Mouse (Mus musculus) myocyte (in vitro differentiated cells): ENCODE measurements at regions not wholly inside any gene's neighbourhood (a gene's known extent, or its start where the extent isn't known, plus 50 kb on each side); places are given as distances from the start of the nearest gene placed in this dataset.

Experiments used
- E2F4 ChIP-seq: IDR thresholded peaks from one replicate; pipeline ENCODE4 v1.6.1; 2011; ENCODE audit warnings: mild to moderate bottlenecking, control low read depth, moderate library complexity; ENCODE audit not compliant: insufficient read depth
- MAX ChIP-seq: IDR thresholded peaks from one replicate; pipeline ENCODE4 v1.6.1; 2011; ENCODE audit warnings: low read depth, mild to moderate bottlenecking, control low read depth
- MYOD1 ChIP-seq, 3 experiments: IDR thresholded peaks; one replicate each; pipeline ENCODE4 v1.6.1; 2011; ENCODE audit warnings: control low read depth in 2 of 3, low read depth in 2 of 3, mild to moderate bottlenecking in 2 of 3, moderate library complexity in 1 of 3; ENCODE audit not compliant: insufficient read length in 2 of 3, control insufficient read depth in 1 of 3
- POLR2A ChIP-seq: IDR thresholded peaks from one replicate; pipeline ENCODE4 v1.6.1; 2011; ENCODE audit warnings: low read depth, mild to moderate bottlenecking, control low read depth, moderate library complexity; ENCODE audit not compliant: insufficient read length
- POLR2AphosphoS2 ChIP-seq: IDR thresholded peaks from one replicate; pipeline ENCODE4 v1.6.1; 2011; ENCODE audit warnings: low read depth, control low read depth; ENCODE audit not compliant: insufficient read length
- TCF12 ChIP-seq: IDR thresholded peaks from one replicate; pipeline ENCODE4 v1.6.1; 2011; ENCODE audit warnings: mild to moderate bottlenecking, control low read depth; ENCODE audit not compliant: poor library complexity, insufficient read depth, severe bottlenecking

- TF ChIP-seq E2F4 (no peak), POLR2AphosphoS2 (no peak), MAX (no peak), POLR2A (no peak), MYOD1 (IDR thresholded peaks at IDR 0.05; ENCODE audit: control insufficient read depth in 1 of 3, insufficient read length in 2 of 3, low read depth in 2 of 3) (no peak), TCF12 (no peak)
Observed at GRCm38 (mm10) chr10:19506434-19506833, 85.3 kb upstream of the Ifngr1 start.
